Mouse (Mus musculus): ENCODE results near the gene 1700029I15Rik.
A peak's percentile ranks its signal among the peaks of the same experiment; 100 is the strongest.

The 1700029I15Rik gene

GRCm38 (mm10) chr2:92381901-92382588, at the start of gene 1700029I15Rik:
Gene 1700029I15Rik (plus strand): TSS chr2:92382538.
- DNase-seq, result no peak

DNA sequence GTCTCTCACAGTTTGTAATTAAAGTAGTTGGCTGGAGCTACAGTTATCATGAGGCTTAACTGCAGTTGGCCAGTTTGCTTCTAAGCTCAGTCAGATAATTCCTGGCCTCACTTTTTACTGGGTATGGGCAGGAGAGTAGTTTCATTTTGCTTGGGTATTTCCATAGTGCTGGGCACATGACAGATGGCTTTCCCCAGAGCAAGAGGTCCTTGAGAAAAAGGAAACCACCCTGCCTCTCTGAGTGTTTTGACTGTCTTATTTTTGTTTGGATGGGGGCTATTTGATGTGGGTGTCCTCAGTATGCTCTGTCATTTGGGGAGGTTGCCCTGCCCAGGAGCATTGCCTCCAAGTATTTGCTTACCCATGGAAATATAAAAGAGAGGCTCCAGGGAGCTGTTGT, 39.9 kb upstream of the 1700029I15Rik start:
- DNase-seq, result no peak

DNA sequence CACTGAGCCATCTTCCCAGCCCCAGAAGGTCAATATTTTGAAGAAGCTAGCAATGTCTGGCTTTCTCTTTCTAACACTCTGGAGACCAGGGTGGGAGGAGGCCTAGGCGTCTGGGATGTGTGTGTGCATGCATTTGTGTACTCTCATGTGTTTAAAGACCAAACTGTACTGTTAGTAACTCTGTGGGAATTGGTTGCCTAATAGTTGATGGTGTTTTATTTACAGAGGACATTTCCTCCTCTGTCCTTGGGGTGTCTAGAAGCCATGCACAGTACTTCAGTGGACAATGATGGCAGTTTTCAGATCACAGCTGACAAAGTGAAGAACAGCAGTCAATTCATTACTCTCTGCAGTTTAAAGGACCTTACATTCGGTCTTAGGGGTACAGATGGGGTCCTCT, 35.1 kb upstream of the 1700029I15Rik start:
- DNase-seq, result no peak

- DNase-seq, result no peak
These were observed 32.5 kb upstream of the 1700029I15Rik start for GRCm38 (mm10) chr2:92349589-92350425.

GRCm38 (mm10) chr2:92350686-92351085, 31.7 kb upstream of the 1700029I15Rik start:
- no peak for DNase-seq

DNA sequence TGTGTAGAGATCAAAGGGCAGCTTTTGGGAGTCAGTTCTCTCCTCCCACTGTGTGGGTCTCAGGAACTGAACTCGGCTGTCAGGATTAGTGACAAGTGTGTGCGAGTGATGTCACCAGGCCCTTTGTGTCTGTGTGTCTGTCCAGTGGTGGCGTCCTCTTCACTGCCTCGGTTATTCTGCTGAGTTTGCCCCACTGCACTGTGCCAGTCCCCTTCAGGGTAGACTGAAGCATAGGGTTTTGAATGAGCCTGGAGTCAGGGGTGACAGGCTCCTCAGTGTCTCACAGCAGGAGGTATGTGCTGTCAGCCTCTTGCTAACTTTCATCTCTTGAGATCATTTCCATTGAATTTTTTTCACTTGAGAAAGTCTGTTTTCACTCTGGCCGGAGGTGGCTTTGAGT, 28.9 kb upstream of the 1700029I15Rik start:
- DNase-seq, result no peak

- DNase-seq, result no peak
These were observed 28.1 kb upstream of the 1700029I15Rik start for GRCm38 (mm10) chr2:92354224-92354623.

GRCm38 (mm10) chr2:92359301-92359700, 23.0 kb upstream of the 1700029I15Rik start:
- DNase-seq, result no peak

- no peak for DNase-seq
These were observed 22.0 kb upstream of the 1700029I15Rik start for GRCm38 (mm10) chr2:92360186-92360823.

DNA sequence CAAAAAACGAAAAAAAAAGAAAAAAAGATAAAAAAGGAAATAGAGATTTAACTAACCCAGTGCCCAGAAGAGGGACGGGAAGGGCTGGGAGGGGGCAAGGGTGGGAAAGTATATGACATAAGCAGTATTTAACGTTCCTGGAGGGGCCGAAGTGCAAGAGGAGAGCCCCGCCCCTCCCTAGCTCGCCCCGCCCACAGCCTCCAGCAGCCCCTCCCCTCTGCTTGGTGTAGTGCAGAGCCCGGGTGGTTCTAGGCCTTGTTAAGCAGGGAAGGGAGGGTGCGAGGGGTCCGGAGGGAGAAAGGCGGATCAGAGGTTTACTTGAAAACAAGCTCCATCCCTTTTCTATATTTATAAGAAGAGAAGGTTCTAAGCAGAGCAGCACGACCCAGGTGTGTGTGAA, 21.4 kb upstream of the 1700029I15Rik start:
- DNase-seq, result no peak

- no peak for DNase-seq
These were observed 20.5 kb upstream of the 1700029I15Rik start for GRCm38 (mm10) chr2:92361795-92362194.

DNA sequence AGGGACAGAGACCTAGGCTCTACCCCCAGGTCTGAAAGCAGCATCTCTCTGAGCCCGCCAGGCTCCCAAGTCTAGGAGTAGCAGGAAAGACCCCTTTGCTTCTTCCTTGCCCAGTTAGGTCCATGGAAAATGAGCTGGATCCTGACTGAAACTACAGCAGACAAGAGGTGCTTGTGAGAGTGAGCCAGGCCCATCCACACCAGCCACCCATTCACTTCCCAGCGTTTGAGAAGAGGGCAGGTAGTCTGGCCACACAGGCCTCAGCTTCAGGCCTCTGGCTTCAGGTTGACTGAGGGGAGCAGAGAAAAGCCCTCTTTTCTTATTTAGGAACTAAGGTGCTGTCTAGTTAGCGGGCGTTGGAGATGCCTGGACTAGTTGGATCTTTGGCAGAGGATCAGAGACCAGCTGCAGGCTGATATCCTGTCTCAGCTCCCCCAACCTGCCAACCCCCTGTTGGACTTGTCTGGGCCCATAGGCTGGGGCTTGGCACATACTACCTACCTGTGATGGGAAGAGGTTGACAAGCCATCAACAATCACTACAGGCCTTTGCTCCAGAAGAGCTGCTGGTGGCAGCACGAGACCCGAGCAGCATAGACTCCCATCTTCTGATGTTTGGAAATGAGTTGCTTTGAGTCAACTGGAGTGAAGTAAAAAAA, 19.6 kb upstream of the 1700029I15Rik start:
- no peak for DNase-seq

DNA sequence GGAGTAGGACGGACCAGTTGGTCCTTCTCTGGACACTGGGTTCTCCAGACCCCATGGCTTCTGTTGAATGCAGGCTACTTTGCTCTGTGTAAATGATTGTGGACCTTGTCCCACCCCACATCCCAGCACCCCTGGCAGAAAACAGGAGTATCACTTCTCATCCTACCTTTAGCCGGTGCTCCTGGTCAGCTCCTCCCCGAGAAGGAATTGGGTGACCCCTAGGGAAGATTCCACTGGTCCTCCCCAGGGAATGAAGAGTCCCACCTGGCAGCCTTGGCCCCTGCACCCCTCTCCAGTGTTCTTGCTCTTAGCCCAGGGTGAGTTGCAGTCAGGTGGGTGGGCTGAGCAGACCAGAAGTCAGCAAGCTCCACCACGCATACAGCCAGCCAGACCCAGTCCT, 18.3 kb upstream of the 1700029I15Rik start:
- no peak for DNase-seq

GRCm38 (mm10) chr2:92365568-92365967, 16.8 kb upstream of the 1700029I15Rik start:
- DNase-seq, result peak; percentile 6

DNA sequence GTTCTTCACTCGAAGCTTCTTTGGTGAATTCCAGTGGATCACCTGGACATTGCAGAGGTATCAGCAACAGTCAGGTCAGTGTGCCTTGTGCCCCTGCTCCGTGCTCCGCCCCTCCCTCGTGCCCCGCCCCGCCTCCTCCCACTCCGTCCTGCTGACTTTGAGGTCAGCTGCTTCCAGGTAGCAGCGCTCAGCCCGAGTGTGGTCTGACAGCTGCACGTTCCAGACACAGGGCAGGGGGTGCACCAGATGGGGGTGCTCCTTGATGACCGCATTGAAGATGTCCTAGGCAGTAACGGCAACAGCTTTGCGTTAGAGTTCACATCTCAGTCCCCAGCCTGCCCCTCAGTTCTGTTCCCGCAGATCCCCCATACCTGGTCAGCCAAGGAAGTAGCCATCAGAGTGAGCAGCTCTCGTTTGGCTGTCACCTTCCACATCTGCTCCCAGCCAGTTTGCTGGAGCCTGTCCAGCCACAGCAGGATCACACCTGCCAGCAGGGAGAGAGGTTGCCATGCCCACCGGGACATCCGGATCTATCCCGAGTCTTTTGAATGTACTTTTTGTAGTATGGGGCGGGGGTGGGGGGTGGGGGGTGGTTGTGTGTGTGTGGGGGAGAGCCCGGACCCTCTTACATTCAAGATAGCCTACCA, 14.8 kb upstream of the 1700029I15Rik start:
- no peak for DNase-seq

DNA sequence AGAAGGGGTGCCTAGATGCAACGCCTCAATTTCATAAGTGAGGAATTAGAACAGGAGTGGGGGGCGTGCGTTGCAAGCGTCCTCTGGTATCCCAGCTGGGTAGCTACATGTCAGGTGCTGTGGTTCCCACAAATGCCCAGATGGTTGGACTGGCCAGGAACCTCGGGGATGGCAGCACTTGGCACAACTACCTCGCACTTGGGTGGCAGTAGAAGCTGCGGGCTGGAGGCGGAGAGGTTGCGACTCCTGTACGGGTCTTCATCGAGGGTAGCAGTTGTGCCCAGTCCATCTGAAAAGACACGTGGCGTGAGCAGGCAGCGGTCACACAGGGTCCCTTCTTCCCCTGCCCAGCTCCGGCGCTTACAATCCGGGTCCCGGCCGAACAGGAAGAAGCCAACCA, 12.0 kb upstream of the 1700029I15Rik start:
- no peak for DNase-seq

GRCm38 (mm10) chr2:92370821-92371805, 11.2 kb upstream of the 1700029I15Rik start:
- no peak for DNase-seq

- no peak for DNase-seq
These were observed 10.2 kb upstream of the 1700029I15Rik start for GRCm38 (mm10) chr2:92371971-92372690.

DNA sequence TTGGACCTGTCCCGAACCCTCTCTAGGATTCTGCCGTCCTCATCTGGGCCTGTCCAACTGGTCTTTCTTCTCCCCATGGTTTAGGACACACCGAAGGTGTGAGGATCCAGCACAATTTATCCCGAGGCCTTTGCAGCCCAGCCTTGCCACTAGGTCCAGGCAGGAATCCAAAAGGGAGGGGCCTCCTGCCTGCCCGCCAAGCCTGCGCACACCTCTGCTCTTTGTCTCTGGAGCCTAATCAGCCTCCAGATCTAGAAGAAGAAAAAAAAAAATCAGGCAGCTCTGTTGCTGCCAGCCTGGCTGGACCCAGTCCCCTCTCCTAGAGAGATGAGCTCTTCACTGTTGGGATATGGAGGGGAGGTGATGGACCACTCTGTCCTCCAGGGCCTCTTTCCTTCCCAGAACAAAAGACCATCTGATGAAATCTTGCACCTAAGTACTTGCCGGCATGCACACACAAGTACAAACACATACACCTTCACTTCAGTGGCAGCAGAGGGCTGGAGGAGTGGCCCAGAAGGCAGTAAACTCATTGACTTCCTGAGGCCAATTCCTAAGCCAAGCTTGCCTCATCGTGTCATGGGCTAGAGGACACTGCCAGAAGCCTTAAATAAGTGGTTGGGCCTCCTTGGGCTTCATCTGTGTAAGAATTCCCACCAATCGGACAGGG, 9.4 kb upstream of the 1700029I15Rik start:
- no peak for DNase-seq

DNA sequence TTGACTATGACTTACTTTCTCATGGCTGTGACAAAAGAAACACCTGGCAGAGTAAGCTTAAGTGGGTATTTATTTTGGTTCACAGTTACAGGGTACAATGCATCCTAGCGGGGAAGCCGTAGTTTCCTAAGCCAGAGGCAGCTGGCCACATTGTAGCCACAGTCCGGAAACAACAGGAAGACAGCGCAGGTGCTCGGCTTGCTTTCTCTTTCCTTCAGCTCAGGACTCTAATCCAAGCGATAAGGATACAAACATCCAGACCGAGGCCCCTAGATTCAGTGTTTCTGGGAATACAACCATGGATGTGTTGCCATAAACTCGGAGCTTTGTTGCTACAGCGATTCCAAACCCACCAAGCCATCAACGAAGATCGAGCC, 8.9 kb upstream of the 1700029I15Rik start:
- no peak for DNase-seq

Data from right cerebral cortex, postnatal 4 days (tissue).